Mouse (Mus musculus) limb, embryonic 14.5 days (tissue): ENCODE data around the gene Them7. TPM values are rescaled to one million over a fixed set of nuclear protein-coding genes. Genes with fewer than 3 reads are reported as not detected.

Experiments used
- ATAC-seq: fragments of 200-750 bp; cut with Nextera tagmentation; 2 replicates; pipeline ENCODE4 v1.8.0; 2017; ENCODE audit warnings: low read depth, moderate number of reproducible peaks, moderate TSS enrichment; ENCODE audit not compliant: low FRiP score
- DNase-seq: peaks from one replicate; pipeline ENCODE4 v3.0.0-alpha.2; 2015; ENCODE audit warnings: low spot score
- H3K27ac ChIP-seq: fragments of 300-500 bp; sonication (generic); replicated peaks from 2 replicates; pipeline ENCODE4 v1.5.1; 2014; ENCODE audit warnings: low read depth, mild to moderate bottlenecking, low read length, moderate library complexity, mixed read lengths
- H3K27me3 ChIP-seq: fragments of 300-500 bp; sonication (generic); 2 replicates; pipeline ENCODE4 v1.6.1; 2014; ENCODE audit warnings: low read length, mixed read lengths; ENCODE audit not compliant: control insufficient read depth, insufficient read depth
- H3K36me3 ChIP-seq: fragments of 300-500 bp; sonication (generic); 2 replicates; pipeline ENCODE4 v1.6.1; 2014; ENCODE audit warnings: mild to moderate bottlenecking, low read length, moderate library complexity, mixed read lengths; ENCODE audit not compliant: control insufficient read depth, insufficient read depth
- H3K4me1 ChIP-seq: fragments of 300-500 bp; sonication (generic); 2 replicates; pipeline ENCODE4 v1.6.1; 2014; ENCODE audit warnings: antibody characterized with exemption, low read length, mixed read lengths; ENCODE audit not compliant: control insufficient read depth, insufficient read depth
- H3K4me2 ChIP-seq: fragments of 300-500 bp; sonication (generic); replicated peaks from 2 replicates; pipeline ENCODE4 v1.6.1; 2014; ENCODE audit warnings: low read depth, mild to moderate bottlenecking, low read length, moderate library complexity; ENCODE audit not compliant: severe bottlenecking
- H3K4me3 ChIP-seq: fragments of 300-500 bp; sonication (generic); replicated peaks from 2 replicates; pipeline ENCODE4 v1.5.1; 2014; ENCODE audit warnings: low read length
- H3K9ac ChIP-seq: fragments of 300-500 bp; sonication (generic); 2 replicates; pipeline ENCODE4 v1.6.1; 2014; ENCODE audit warnings: mild to moderate bottlenecking, low read depth, low read length, moderate library complexity; ENCODE audit not compliant: severe bottlenecking
- H3K9me3 ChIP-seq: fragments of 300-500 bp; sonication (generic); 2 replicates; pipeline ENCODE4 v1.6.1; 2016; ENCODE audit warnings: low read length; ENCODE audit not compliant: control insufficient read depth
- POLR2A ChIP-seq: fragments of 200-500 bp; IDR thresholded peaks from 2 replicates; pipeline ENCODE4 v1.8.0; 2012; ENCODE audit warnings: inconsistent platforms, mild to moderate bottlenecking, moderate library complexity, borderline replicate concordance; ENCODE audit not compliant: insufficient read depth, insufficient read length; ENCODE audit errors: extremely low read depth
- WGBS: fragments of 180-500 bp; shearing (Covaris S2); extraction: QIAGEN DNeasy Blood & Tissue Kit; methylation state at CpG from one replicate; pipeline ENCODE4 v1.1.7; 2014; 5-methylcytosine and 5-hydroxymethylcytosine counted together
- polyA plus RNA-seq, 2 experiments: library from polyadenylated mRNA; depleted of rRNA in 1 of 2; stranded (reverse) in 1 of 2; unstranded in 1 of 2; fragments of >200 nt; fragmentation: Nextera tagmentation in 1 of 2; extraction: Ambion mirVana in 1 of 2; gene quantifications; 2 replicates each; pipeline versions ENCODE4 v1.2.1 to v1.2.3; 2012 to 2014

The Them7 gene
- polyA plus RNA-seq (2012; rRNA removed) = 0.51 and 0.63 TPM in 2 replicates
- polyA plus RNA-seq (2014; fragmentation: Nextera tagmentation; extraction: Ambion mirVana) = 0.94 and 1.1 TPM in 2 replicates

DNA sequence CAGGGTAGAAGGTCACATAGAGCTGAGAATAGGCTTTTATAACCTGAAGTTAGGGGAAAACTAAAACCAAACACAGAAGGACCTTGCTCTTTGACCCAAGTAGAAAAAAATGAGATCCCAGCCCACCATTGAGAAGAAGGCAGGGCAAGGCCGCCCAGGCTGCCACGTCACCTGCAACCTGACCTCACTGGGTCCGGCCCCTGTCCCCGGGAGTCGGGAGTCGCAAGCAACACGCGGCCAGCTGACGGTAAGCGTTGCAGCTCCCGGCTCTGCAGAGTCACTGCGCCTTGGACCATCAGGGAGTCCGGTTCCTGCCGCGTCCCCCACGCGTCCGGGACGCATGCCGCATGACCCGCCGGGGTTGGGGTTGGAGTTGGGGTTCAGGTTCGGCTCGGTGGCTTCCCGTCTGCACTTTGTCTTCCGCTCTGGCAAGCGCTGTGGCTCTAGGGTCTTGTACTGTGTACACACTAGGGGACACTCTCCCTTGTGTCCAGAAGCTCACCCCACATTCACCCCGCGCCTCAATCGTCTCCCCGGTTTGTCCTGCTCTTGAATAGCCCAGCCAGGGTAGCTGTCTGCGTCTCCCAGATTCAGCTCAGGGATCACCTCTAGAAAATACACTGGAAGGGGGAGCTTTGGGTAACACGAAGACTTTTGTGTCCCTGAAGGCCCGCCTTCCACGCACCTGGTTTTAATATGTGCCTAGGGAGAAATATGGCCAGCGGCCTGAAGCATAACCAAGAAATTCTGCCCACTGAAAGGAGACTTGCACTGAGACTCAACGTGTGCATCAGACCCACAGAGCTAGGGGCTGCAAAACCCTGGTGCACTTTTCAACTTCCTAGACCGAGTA is at the start of gene Them7:
Them7 (plus strand) TSS at position 187 of the 853 bp plus-strand sequence.
- TF ChIP-seq POLR2A = no peak
- H3K9ac ChIP-seq = peak within 1 kb of the TSS; percentile 40; the same call in 1 of the 2 replicates
- WGBS = under 1% methylated on average over 37 of the region's 38 CpGs
- 0 out of 2 replicates have a peak, but pooled peaks cover 6% of the 10 kb centered on the region for H3K27me3 ChIP-seq
- H3K4me3 ChIP-seq = peak within 1 kb of the TSS; percentile 36
- no peaks in the 10 kb centered on the region for H3K9me3 ChIP-seq
- H3K4me2 ChIP-seq = peak within 1 kb of the TSS; percentile 71
- no peaks in the 10 kb centered on the region for H3K36me3 ChIP-seq
- peaks cover 28% of the 10 kb centered on the region for H3K4me1 ChIP-seq
- H3K27ac ChIP-seq = no peak within 1 kb of the TSS
- DNase-seq (peak; percentile 50), ATAC-seq (peak; percentile 46; the same call in 1 of the 2 replicates)

DNA sequence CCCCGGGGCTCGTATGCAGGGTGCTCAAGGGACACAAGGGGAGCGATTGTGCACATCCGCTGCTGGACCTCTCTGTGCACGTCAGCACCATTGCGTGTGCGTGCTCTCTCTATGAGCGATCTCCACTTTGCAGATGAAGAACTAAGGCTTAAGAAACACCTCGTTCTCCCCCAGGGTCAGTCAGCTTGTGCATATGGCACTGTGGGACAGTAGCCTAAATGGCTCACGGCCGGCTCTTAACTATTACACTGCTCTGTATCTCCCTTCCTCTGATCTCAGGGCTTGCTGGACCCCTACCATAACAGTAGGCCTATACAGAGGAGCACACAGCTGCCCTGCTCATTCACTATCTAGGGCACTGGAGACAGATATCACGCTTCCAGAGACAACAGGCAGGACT is 45.2 kb upstream of the Them7 start:
- ATAC-seq (no peak), DNase-seq (no peak)
- TF ChIP-seq POLR2A = no peak
- Histone ChIP-seq H3K9me3 (no peaks in the 10 kb centered on the region), H3K4me2 (no peak overlapping the region), H3K36me3 (no peaks in the 10 kb centered on the region), H3K4me3 (no peak overlapping the region), H3K9ac (no peak overlapping the region), H3K27me3 (no peaks in the 10 kb centered on the region), H3K27ac (no peak overlapping the region), H3K4me1 (no peaks in the 10 kb centered on the region)
- WGBS = 95% methylated on average over 12 of the region's 12 CpGs

DNA sequence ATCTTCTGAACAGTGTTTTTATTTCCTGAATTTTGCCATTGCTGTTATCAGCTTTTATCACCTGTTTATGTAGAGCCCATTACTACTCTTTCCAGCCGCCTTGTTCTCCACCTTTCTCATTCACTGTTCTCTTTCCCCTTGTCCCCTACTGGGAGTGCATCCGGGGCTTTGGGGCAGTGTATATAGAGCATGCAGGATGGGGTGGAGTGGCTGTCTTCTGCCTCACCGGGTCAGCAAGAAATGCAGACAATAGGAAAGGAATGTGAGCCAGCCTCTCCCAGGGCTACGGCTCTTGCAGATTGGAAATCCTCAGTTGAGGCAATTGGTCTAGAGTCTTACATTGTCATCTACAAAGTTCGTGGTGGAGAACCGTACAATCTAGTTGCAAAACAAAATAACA is 41.6 kb upstream of the Them7 start:
- no peak overlapping the region for H3K27ac ChIP-seq
- WGBS = 60% methylated on average over 6 of the region's 6 CpGs
- no peak overlapping the region for H3K9ac ChIP-seq
- H3K27me3 ChIP-seq = no peaks in the 10 kb centered on the region
- DNase-seq = no peak
- no peaks in the 10 kb centered on the region for H3K9me3 ChIP-seq
- no peak for ATAC-seq
- no peak overlapping the region for H3K4me3 ChIP-seq
- H3K36me3 ChIP-seq = no peaks in the 10 kb centered on the region
- no peaks in the 10 kb centered on the region for H3K4me1 ChIP-seq
- no peak for TF ChIP-seq POLR2A
- no peak overlapping the region for H3K4me2 ChIP-seq

DNA sequence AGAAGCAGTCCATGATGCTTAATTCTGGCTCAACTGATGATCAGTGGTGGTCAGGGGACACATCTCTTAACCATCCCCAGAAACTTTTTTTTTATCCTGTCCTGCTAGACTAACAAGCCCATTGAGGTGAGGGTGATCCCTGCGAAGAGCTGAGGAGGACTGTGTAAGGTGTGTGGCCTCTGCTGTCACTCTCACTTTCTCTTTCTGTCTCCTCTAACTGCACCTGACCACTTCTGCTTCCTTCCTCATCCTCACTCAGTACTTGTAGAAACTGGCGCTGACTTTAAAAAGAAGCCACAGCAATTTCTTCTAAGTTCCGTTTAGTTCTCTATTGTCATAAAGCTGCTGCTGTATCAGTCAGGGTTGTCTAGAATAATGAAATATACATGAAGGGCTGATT is 39.0 kb upstream of the Them7 start:
- Histone ChIP-seq H3K27me3 (no peaks in the 10 kb centered on the region), H3K27ac (no peak overlapping the region), H3K36me3 (no peaks in the 10 kb centered on the region), H3K4me3 (no peak overlapping the region), H3K9me3 (no peaks in the 10 kb centered on the region), H3K4me2 (no peak overlapping the region), H3K4me1 (no peaks in the 10 kb centered on the region), H3K9ac (no peak overlapping the region)
- 86% methylated on average over 3 of the region's 3 CpGs for WGBS
- TF ChIP-seq POLR2A = no peak
- DNase-seq (no peak), ATAC-seq (no peak)

DNA sequence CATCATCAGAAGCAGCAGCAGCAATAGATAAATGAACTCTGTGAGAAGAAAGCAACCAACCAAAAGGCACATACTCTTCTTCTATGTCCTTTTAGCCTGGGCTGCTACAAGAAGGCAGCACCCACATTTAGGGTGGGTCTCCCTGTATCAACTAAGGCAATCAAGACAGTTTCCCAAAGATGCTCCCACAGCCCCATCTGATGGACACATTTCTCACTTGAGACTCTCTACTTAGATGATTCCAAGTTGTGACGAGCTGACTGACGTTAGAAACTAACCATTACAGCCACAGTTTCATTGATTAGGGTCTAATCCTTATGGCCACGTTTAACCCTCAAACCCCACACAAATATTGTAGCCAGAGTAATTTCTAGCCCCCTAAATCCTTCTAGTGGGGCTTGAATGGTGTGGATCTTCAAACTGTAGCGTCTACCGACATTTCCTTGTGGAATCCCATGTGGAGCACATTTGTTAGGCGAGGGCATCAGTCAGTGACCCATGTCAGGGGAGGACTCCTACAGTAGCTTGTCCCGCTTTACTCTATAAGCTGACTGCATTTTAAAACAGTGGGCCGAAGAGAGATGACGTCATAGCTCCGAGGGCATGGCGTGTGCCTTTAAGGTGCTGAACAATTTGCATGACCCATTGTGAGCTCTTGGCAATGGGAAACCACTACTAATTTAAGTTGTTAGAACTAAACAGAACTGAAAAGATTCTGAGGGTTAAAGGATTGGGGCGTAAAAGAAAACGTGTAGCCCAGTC is 38.2 kb upstream of the Them7 start:
- Histone ChIP-seq H3K9ac (no peak overlapping the region), H3K9me3 (no peaks in the 10 kb centered on the region), H3K36me3 (no peaks in the 10 kb centered on the region), H3K4me3 (no peak overlapping the region), H3K4me2 (no peak overlapping the region), H3K4me1 (no peaks in the 10 kb centered on the region), H3K27me3 (no peaks in the 10 kb centered on the region), H3K27ac (no peak overlapping the region)
- no peak for TF ChIP-seq POLR2A
- 79% methylated on average over 13 of the region's 13 CpGs for WGBS
- ATAC-seq (no peak), DNase-seq (no peak)
